Mouse (Mus musculus) midbrain, embryonic 15.5 days (tissue): Measurements from ENCODE around the gene Glb1. TPM values are rescaled to one million over a fixed set of nuclear protein-coding genes. Genes with fewer than 3 reads are reported as not detected.

Experiments
- ATAC-seq: fragments of 200-750 bp; cut with Nextera tagmentation; replicated peaks from 2 replicates; pipeline ENCODE4 v1.8.0; 2017; ENCODE audit warnings: moderate TSS enrichment
- H3K27ac ChIP-seq: fragments of 300-500 bp; sonication (generic); 2 replicates; pipeline ENCODE4 v1.5.1; 2015; ENCODE audit warnings: mild to moderate bottlenecking, inconsistent platforms
- H3K27me3 ChIP-seq: fragments of 300-500 bp; sonication (generic); replicated peaks from 2 replicates; pipeline ENCODE4 v1.6.1; 2015; ENCODE audit warnings: inconsistent platforms
- H3K36me3 ChIP-seq: fragments of 300-500 bp; sonication (generic); replicated peaks from 2 replicates; pipeline ENCODE4 v1.6.1; 2015; ENCODE audit warnings: inconsistent platforms
- H3K4me1 ChIP-seq: fragments of 300-500 bp; sonication (generic); 2 replicates; pipeline ENCODE4 v1.6.1; 2015; ENCODE audit warnings: inconsistent platforms
- H3K4me2 ChIP-seq: fragments of 300-500 bp; sonication (generic); 2 replicates; pipeline ENCODE4 v1.6.1; 2015; ENCODE audit warnings: inconsistent platforms, mild to moderate bottlenecking, moderate library complexity
- H3K4me3 ChIP-seq: fragments of 300-500 bp; sonication (generic); 2 replicates; pipeline ENCODE4 v1.5.1; 2015; ENCODE audit warnings: mild to moderate bottlenecking, inconsistent platforms
- H3K9ac ChIP-seq: fragments of 300-500 bp; sonication (generic); 2 replicates; pipeline ENCODE4 v1.6.1; 2015; ENCODE audit warnings: mild to moderate bottlenecking, inconsistent platforms
- H3K9me3 ChIP-seq: fragments of 300-500 bp; sonication (generic); 2 replicates; pipeline ENCODE4 v1.6.1; 2016; ENCODE audit warnings: inconsistent platforms
- WGBS: fragments of 180-500 bp; shearing (Covaris S2); methylation state at CpG from one replicate; pipeline ENCODE4 v1.1.7; 2015; ENCODE audit warnings: mixed read lengths; 5-methylcytosine and 5-hydroxymethylcytosine counted together
- polyA plus RNA-seq: library from polyadenylated mRNA; unstranded; fragments of >200 nt; fragmentation: Nextera tagmentation; extraction: Ambion mirVana; gene quantifications from 2 replicates; pipeline ENCODE4 v1.2.1, GENCODE M21; 2015

The Glb1 gene
- polyA plus RNA-seq, 1 experiment from 2014 or later, result 27.3 TPM

DNA sequence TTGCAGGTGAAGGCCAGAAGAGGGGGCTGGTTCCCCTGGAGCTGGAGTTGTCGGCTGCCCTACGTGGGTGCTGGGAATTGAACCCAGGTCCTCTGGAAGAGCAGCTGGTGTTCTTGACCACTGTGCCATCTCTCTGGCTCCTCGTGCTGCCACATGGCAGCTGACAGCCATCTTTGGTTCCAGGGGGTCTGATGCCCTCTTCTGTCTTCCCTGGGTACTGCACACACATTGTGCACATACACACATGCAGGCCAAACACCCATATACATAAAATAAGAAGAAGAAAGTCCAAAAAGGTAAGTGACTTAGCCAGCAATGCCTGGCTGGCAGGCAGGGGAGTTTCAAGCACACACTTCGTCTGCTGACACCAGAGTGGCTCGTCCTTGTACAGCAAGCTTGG, 24.7 kb downstream of the Glb1 start:
- WGBS, result 95% methylated on average over 5 of the region's 5 CpGs

DNA sequence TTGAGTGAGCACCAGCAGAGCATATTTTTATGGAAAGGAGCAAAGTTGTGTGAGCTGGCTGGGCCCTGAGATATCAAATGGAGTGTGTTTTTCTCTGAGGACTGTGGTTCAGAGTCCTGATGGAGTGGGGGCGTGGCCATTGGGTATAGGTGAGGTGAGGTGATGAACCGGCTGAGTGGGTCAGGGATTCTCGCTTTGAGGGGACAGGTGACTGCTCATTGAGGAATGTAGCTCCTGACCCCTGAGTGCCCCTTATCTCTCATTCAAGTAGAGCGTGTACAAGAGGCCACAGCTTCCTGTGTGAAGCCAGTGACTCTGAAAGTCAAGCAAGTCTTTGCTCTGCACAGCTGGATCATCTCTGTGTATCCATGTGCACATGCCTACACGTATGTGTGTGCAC, 25.3 kb downstream of the Glb1 start:
- Histone ChIP-seq H3K4me2 (no peak overlapping the region), H3K9me3 (no peaks in the 10 kb centered on the region), H3K4me3 (no peak overlapping the region), H3K27ac (no peak overlapping the region), H3K4me1 (no peaks in the 10 kb centered on the region), H3K27me3 (no peaks in the 10 kb centered on the region), H3K9ac (no peak overlapping the region), H3K36me3 (peaks cover 6% of the 10 kb centered on the region; the same call in 1 of the 2 replicates)
- WGBS, result 97% methylated on average over 5 of the region's 5 CpGs
- no peak for ATAC-seq

More for the DNA sequence above, 24.7 kb downstream of the Glb1 start:
- Histone ChIP-seq H3K4me1 (no peaks in the 10 kb centered on the region), H3K4me2 (no peak overlapping the region), H3K4me3 (no peak overlapping the region), H3K36me3 (peaks cover 6% of the 10 kb centered on the region; the same call in 1 of the 2 replicates), H3K27ac (no peak overlapping the region), H3K9me3 (no peaks in the 10 kb centered on the region), H3K27me3 (no peaks in the 10 kb centered on the region), H3K9ac (no peak overlapping the region)
- ATAC-seq, result no peak

DNA sequence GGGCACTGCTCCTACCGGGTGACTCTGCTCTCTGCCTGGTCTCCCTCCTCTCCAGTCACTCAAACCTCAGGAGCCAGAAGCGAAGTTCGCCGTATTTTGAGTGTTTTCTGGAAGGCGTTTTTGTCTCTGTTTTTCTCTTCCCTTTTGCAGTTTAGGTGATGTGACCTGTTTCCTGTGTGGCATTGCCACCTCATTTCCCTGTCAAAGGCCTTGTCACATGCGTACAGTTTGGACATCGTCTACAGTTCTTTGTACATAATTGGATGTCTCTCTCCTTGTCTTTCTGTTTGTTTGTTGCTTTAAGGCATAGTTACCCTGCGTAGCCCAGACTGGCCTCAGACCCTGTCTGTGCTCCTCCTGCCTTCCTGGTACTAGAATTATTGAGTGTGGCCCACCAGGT, 26.5 kb downstream of the Glb1 start:
- Histone ChIP-seq H3K4me1 (no peaks in the 10 kb centered on the region), H3K36me3 (peaks cover 6% of the 10 kb centered on the region; the same call in 1 of the 2 replicates), H3K27ac (no peak overlapping the region), H3K9me3 (no peaks in the 10 kb centered on the region), H3K27me3 (no peaks in the 10 kb centered on the region), H3K4me3 (no peak overlapping the region), H3K9ac (no peak overlapping the region), H3K4me2 (no peak overlapping the region)
- WGBS, result 96% methylated on average over 8 of the region's 8 CpGs
- no peak for ATAC-seq

DNA sequence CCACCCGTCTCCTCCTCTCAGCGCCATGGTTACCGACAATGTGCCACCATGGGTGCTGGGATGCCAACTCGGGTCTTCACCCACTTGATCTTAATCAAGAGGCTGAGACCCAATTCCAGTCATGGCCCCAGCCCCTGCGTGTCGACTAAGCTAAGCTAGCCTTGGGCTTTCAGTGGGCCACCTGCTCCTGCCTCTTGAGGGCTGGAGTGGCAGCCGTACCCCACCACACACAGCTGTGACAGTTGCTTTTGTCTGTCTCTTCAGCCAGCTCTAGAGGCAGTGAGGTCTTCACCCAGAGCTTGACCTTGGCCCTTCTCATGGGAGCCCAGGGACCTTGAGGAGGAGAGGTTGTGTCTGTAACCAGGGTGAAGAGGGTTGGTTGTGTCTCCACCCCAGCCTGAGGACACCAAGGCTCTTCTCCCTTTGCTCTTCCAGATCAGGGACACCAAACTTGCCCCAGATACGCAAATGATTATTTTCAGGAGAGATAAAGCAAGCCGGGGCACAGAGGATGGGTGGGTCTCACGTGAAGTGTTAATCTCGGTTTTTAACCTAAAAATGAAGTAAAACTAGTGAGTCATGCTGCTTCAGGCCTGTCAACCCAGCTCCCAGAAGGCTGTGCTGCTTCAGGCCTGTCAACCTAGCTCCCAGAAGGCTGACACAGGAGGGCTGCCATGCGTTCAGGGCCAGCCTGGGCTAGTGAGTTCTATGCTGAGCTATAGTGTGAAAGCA, 27.4 kb downstream of the Glb1 start:
- Histone ChIP-seq H3K36me3 (peaks cover 6% of the 10 kb centered on the region; the same call in 1 of the 2 replicates), H3K4me1 (no peaks in the 10 kb centered on the region), H3K4me3 (no peak overlapping the region), H3K9ac (no peak overlapping the region), H3K27me3 (no peaks in the 10 kb centered on the region), H3K27ac (no peak overlapping the region), H3K4me2 (no peak overlapping the region), H3K9me3 (no peaks in the 10 kb centered on the region)
- ATAC-seq, result no peak
- whole genome bisulfite sequencing, result 77% methylated on average over 12 of the region's 12 CpGs

DNA sequence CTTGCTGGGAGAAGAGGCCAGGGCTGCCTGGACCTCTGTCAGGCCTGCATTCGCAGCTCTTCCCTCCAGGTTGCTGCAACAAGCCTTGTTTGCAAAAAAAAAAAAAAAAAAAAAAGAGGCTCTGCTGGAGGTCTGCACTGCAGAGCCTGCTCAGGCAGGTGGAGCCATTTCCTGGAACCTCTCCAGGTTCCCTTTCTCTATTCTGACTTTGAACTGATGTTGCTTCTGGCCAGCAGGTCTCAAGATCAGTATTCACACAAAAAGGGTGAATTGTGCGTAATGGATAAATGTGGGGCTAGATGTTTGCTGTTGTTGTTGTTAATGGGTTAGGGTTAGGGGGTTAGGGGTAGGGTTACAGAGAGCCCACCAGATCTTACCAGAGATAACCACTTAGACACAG, 34.8 kb downstream of the Glb1 start:
- no peak overlapping the region for H3K9ac ChIP-seq
- H3K4me1 ChIP-seq, result no peaks in the 10 kb centered on the region
- peaks cover 3% of the 10 kb centered on the region; the same call in 1 of the 2 replicates for H3K36me3 ChIP-seq
- no peaks in the 10 kb centered on the region for H3K27me3 ChIP-seq
- no peak overlapping the region for H3K4me3 ChIP-seq
- no peak for ATAC-seq
- 83% methylated on average over 2 of the region's 2 CpGs for WGBS
- no peak overlapping the region for H3K27ac ChIP-seq
- no peak overlapping the region for H3K4me2 ChIP-seq
- H3K9me3 ChIP-seq, result no peaks in the 10 kb centered on the region

DNA sequence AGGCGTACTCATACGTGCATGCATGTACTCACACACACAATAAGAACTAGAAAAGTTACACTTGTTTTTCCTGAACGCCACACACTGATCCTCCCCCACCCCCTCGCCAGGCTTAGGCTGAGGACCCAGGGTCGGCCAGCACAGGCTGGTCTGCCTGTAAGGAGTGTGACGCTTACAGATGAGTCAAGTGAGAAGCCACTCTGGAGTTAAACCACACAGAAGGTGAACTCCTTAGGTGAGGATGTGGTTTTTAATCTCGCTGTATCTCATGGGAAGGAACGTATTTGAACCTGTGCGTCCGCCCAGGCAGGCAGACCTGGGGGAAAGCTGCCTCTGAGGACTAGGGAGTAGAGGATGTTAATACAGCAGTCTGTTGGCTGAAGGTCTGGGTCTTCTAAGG, 39.7 kb downstream of the Glb1 start:
- ATAC-seq, result no peak
- 88% methylated on average over 10 of the region's 10 CpGs for WGBS
- Histone ChIP-seq H3K4me2 (no peak overlapping the region), H3K4me1 (no peaks in the 10 kb centered on the region), H3K27ac (no peak overlapping the region), H3K9ac (no peak overlapping the region), H3K36me3 (no peaks in the 10 kb centered on the region; the same call in 1 of the 2 replicates), H3K4me3 (no peak overlapping the region), H3K27me3 (no peaks in the 10 kb centered on the region), H3K9me3 (no peaks in the 10 kb centered on the region)

DNA sequence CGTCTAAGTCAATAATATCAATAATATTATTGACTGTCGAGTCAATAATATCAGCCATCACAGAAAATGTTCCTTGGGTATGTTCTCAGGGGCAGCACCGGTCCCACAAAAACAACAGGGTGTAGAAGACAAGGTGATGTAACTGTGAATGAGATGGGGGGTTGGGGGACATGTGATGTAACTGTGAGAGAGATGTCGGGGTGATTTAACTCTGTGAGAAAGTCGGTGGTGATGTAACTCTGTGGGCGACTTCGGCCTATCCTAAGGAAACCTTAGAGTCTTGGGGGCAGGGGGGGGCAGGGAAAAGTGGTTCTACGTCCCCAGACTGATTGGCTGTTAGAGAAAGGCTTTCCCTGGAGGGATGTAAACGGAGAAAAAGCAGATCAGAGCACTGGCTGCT, 41.3 kb downstream of the Glb1 start:
- H3K4me2 ChIP-seq, result no peak overlapping the region

DNA sequence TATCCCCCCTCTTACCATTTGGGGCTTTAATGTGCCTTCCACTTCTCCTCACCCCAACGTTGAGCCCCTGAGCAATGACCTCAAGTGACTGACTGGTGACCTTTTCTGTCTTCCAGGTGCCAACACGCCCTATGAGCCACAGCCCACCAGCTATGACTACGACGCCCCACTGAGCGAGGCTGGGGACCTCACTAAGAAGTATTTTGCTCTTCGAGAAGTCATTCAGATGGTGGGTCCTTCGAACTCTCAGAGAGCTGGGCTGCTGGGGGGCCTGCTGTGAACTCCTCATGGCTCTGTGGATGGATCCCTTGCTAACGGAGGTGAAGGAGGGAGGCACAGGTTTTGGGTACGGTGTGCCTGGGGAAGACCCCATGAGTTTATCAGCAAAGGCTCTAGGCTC, 42.0 kb downstream of the Glb1 start:
- Histone ChIP-seq H3K4me3 (no peak overlapping the region), H3K9ac (no peak overlapping the region), H3K9me3 (no peaks in the 10 kb centered on the region), H3K27ac (no peak overlapping the region), H3K27me3 (no peaks in the 10 kb centered on the region), H3K4me2 (no peak overlapping the region), H3K4me1 (no peaks in the 10 kb centered on the region), H3K36me3 (no peaks in the 10 kb centered on the region)
- WGBS, result 87% methylated on average over 9 of the region's 9 CpGs
- ATAC-seq, result no peak

More for the DNA sequence above, 41.3 kb downstream of the Glb1 start:
- Histone ChIP-seq H3K9ac (no peak overlapping the region), H3K4me3 (no peak overlapping the region), H3K36me3 (no peaks in the 10 kb centered on the region), H3K4me1 (no peaks in the 10 kb centered on the region), H3K9me3 (no peaks in the 10 kb centered on the region), H3K27ac (no peak overlapping the region), H3K27me3 (no peaks in the 10 kb centered on the region)
- WGBS, result 91% methylated on average over 9 of the region's 9 CpGs
- ATAC-seq, result no peak

DNA sequence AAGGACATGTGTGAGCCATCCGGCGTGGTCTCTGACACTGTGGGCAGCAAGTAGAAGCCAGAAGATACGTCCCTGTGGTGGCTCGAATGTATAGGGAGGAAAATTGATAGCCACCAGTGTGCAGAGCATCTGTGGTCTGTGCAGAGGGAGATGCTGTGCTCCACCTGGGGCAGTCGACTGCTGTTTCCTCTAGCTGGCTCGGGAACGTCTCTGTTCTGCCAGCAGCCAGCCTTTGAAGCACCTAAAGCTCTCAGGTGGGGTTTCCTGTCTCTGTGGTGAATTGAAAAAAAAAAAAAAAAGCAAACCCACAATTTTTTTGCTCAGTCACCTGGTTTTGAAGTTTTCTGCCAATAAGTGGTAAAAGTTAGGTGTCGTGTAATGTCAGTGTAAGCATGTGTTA, 42.5 kb downstream of the Glb1 start:
- WGBS, result 91% methylated on average over 8 of the region's 8 CpGs
- no peak overlapping the region for H3K4me2 ChIP-seq
- no peak overlapping the region for H3K4me3 ChIP-seq
- no peaks in the 10 kb centered on the region for H3K9me3 ChIP-seq
- no peak overlapping the region for H3K27ac ChIP-seq
- no peaks in the 10 kb centered on the region for H3K27me3 ChIP-seq
- no peaks in the 10 kb centered on the region for H3K4me1 ChIP-seq
- H3K9ac ChIP-seq, result no peak overlapping the region
- H3K36me3 ChIP-seq, result no peaks in the 10 kb centered on the region
- no peak for ATAC-seq

DNA sequence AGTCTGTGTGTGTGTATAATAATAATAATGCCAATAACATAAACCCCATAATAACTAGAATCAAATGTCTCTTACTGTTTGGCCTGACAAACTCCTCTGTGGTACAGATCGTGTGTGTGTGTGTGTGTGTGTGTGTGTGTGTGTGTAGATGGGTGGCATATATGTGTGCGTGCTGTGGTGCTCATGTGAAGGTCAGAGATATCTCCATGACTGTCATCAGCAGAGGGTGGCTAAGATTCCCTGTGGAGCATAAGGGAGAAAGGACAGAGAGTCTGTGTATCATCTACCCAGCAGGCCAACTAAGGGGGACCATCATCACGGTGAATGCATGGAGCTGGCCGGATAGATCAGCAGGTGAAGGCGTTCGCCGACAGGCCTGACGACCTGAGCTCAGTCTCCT, 46.0 kb downstream of the Glb1 start:
- 95% methylated on average over 8 of the region's 8 CpGs for WGBS
- no peak overlapping the region for H3K4me2 ChIP-seq
- no peak for ATAC-seq

DNA sequence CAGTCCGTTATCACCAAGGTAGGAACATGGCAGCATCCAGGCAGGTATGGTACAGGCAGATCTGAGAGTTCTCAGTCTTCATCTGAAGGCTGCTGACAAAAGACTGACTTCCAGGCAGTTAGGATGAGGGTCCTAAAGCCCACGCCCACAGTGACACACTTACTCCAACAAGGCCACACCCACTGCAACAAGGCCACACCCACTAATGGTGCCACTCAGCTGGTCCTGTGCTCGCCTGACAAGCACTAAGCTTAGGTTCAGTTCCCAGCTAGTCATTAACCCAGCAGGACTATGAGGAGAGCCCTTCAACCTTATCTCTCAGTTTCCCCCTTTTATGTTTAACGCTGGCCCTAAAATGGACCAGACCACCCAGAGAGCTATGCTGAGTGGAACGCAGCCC, 47.8 kb downstream of the Glb1 start:
- Histone ChIP-seq H3K4me2 (no peak overlapping the region), H3K9ac (no peak overlapping the region), H3K27ac (no peak overlapping the region), H3K4me1 (no peaks in the 10 kb centered on the region), H3K4me3 (no peak overlapping the region), H3K27me3 (no peaks in the 10 kb centered on the region), H3K36me3 (no peaks in the 10 kb centered on the region), H3K9me3 (no peaks in the 10 kb centered on the region)
- WGBS, result 86% methylated on average over 5 of the region's 5 CpGs
- no peak for ATAC-seq

More for the DNA sequence above, 46.0 kb downstream of the Glb1 start:
- H3K4me3 ChIP-seq, result no peak overlapping the region
- H3K4me1 ChIP-seq, result no peaks in the 10 kb centered on the region
- H3K9me3 ChIP-seq, result no peaks in the 10 kb centered on the region
- no peak overlapping the region for H3K9ac ChIP-seq
- no peaks in the 10 kb centered on the region for H3K36me3 ChIP-seq
- no peaks in the 10 kb centered on the region for H3K27me3 ChIP-seq
- no peak overlapping the region for H3K27ac ChIP-seq

DNA sequence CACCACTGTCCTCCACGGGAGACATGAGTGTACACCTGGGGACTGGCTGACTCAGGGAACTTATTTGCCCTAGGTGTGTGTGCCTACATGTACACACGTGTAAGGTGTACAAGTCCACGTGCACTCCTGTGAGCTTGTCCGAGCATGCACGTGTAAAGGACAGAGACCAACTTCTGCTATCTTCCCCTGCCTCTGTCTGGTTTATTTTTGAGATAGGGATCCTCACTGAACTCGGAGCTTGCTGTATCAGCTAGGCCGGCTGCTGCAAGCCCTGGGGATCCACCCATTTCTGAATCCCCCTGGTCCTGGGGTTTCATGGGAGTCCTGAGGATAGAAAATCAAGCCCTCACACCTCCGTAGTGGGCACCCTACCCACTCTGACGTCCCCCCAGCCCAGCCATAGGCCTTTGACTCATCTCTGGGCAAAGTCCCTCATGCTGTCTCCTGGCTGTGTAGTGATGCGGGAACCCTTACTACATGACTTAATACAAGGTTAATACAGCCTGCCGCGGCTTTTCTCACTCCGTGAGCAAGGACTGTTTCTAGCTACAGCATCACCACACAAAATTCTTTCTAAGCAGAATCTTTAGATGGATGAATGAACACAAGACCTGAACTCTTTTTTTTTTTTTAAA, 48.4 kb downstream of the Glb1 start:
- Histone ChIP-seq H3K36me3 (no peaks in the 10 kb centered on the region), H3K4me2 (no peak overlapping the region), H3K27me3 (no peaks in the 10 kb centered on the region), H3K9ac (no peak overlapping the region), H3K9me3 (no peaks in the 10 kb centered on the region), H3K27ac (no peak overlapping the region), H3K4me3 (no peak overlapping the region), H3K4me1 (no peaks in the 10 kb centered on the region)
- WGBS, result 90% methylated on average over 13 of the region's 13 CpGs
- no peak for ATAC-seq

DNA sequence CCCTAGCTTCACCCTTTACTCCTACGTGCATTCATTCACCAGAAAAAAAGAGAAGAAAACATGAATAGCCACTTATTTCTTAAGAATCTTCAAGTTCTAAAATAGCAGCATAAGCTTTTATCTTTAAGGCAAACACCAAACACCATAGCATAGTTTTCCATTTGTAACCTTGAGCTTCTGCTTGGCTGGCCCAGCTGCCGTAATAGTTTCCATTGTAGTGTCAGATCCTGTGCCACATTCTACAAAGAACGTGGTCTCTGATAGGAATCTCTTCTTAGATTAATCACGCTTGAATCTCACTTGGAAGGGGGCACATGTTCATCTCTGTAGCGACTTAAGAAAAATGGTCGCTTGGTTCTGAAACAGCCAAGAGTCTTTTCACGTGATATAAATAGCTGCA, 50.7 kb downstream of the Glb1 start:
- Histone ChIP-seq H3K4me1 (no peaks in the 10 kb centered on the region), H3K4me2 (no peak overlapping the region), H3K36me3 (no peaks in the 10 kb centered on the region), H3K9me3 (no peaks in the 10 kb centered on the region), H3K27ac (no peak overlapping the region), H3K9ac (no peak overlapping the region), H3K27me3 (no peaks in the 10 kb centered on the region), H3K4me3 (no peak overlapping the region)
- WGBS, result 84% methylated on average over 7 of the region's 7 CpGs
- ATAC-seq, result no peak
